22 mouse cellular contexts compared by ENCODE assay signal in genomic region chr4:127345000-127345399, GRCm38 (mm10). TPM values are rescaled to one million over a fixed set of nuclear protein-coding genes. Genes with fewer than 3 reads are reported as not detected.
"Had no signal": no experiment of that assay in that cellular context is flagged by ENCODE, and none has a peak within 500 bp of the region (broad histone marks: within the 10 kb centered on the region; RNA-seq: fewer than 3 reads in every experiment).

No protein-coding gene starts in this region.

- H3K4me3 ChIP-seq: midbrain, embryonic 10.5 days; midbrain, embryonic 12.5 days; myocyte; neural tube, embryonic 13.5 days; neural tube, embryonic 15.5 days had no signal

- H3K4me1 ChIP-seq: midbrain, embryonic 10.5 days; midbrain, embryonic 12.5 days; neural tube, embryonic 13.5 days; neural tube, embryonic 15.5 days had no signal

- H3K27ac ChIP-seq: midbrain, embryonic 10.5 days; midbrain, embryonic 12.5 days; neural tube, embryonic 13.5 days; neural tube, embryonic 15.5 days had no signal

- H3K9me3 ChIP-seq: midbrain, embryonic 10.5 days; midbrain, embryonic 12.5 days; neural tube, embryonic 13.5 days; neural tube, embryonic 15.5 days had no signal

- H3K36me3 ChIP-seq: midbrain, embryonic 10.5 days; midbrain, embryonic 12.5 days; neural tube, embryonic 13.5 days; neural tube, embryonic 15.5 days had no signal

- DNase-seq: lung, embryonic 14.5 days; lung, postnatal 10 days; lung, postnatal 4 days; midbrain, embryonic 14.5 days; retina, postnatal 1 day; right cerebral cortex, adult 18-20 months; right cerebral cortex, postnatal 25 days; right cerebral cortex, postnatal 4 days; spleen, adult 18-20 months; thymus, adult 18-20 months; thymus, postnatal 14 days; thymus, postnatal 36 days had no signal

- H3K9ac ChIP-seq: lung, embryonic 14.5 days; midbrain, embryonic 12.5 days; neural tube, embryonic 13.5 days; neural tube, embryonic 15.5 days had no signal

- H3K27me3 ChIP-seq: midbrain, embryonic 12.5 days; neural tube, embryonic 13.5 days; neural tube, embryonic 15.5 days had no signal

RNA-seq across cellular contexts. Expression of gene Gjb4, which starts 8.9 kb away (rescaled TPM):
- total RNA-seq: megakaryocyte-erythroid progenitor cell, adult 5-6 weeks had no signal
- polyA plus RNA-seq: lung, embryonic 14.5 days; midbrain, embryonic 12.5 days; midbrain, embryonic 14.5 days; neural tube, embryonic 11.5 days; neural tube, embryonic 13.5 days; neural tube, embryonic 15.5 days; stomach, embryonic 14.5 days; thymus, postnatal 0 days had no signal

RNA-seq across cellular contexts. Expression of gene Gjb5, which starts 13.0 kb away (rescaled TPM):
- total RNA-seq: megakaryocyte, adult 5-6 weeks; megakaryocyte-erythroid progenitor cell, adult 5-6 weeks had no signal
- polyA plus RNA-seq: midbrain, embryonic 14.5 days had no signal

RNA-seq across cellular contexts. Expression of gene Gjb3, which starts 14.4 kb away (rescaled TPM):
- total RNA-seq: megakaryocyte, adult 5-6 weeks; megakaryocyte-erythroid progenitor cell, adult 5-6 weeks had no signal
- polyA plus RNA-seq: neural tube, embryonic 13.5 days; neural tube, embryonic 15.5 days had no signal

RNA-seq across cellular contexts. Expression of gene Gja4, which starts 31.2 kb away (rescaled TPM):
- total RNA-seq: megakaryocyte, adult 5-6 weeks; megakaryocyte-erythroid progenitor cell, adult 5-6 weeks had no signal
